Mouse (Mus musculus) embryonic facial prominence, embryonic 15.5 days (tissue): ENCODE measurements around the gene Timm50. TPM values are rescaled to one million over a fixed set of nuclear protein-coding genes. Genes with fewer than 3 reads are reported as not detected.

Experiments
- ATAC-seq: fragments of 200-750 bp; cut with Nextera tagmentation; 2 replicates; pipeline ENCODE4 v1.8.0; 2017; ENCODE audit warnings: low read depth, moderate TSS enrichment; ENCODE audit not compliant: insufficient number of reproducible peaks, low FRiP score, low TSS enrichment
- H3K27ac ChIP-seq: fragments of 300-500 bp; sonication (generic); replicated peaks from 2 replicates; pipeline ENCODE4 v1.5.1; 2015; ENCODE audit warnings: mild to moderate bottlenecking, inconsistent platforms
- H3K27me3 ChIP-seq: fragments of 300-500 bp; sonication (generic); 2 replicates; pipeline ENCODE4 v1.6.1; 2015; ENCODE audit warnings: inconsistent platforms
- H3K36me3 ChIP-seq: fragments of 300-500 bp; sonication (generic); 2 replicates; pipeline ENCODE4 v1.6.1; 2015; ENCODE audit warnings: mild to moderate bottlenecking, inconsistent platforms
- H3K4me1 ChIP-seq: fragments of 300-500 bp; sonication (generic); 2 replicates; pipeline ENCODE4 v1.6.1; 2015; ENCODE audit warnings: inconsistent platforms
- H3K4me2 ChIP-seq: fragments of 300-500 bp; sonication (generic); replicated peaks from 2 replicates; pipeline ENCODE4 v1.6.1; 2015; ENCODE audit warnings: mild to moderate bottlenecking, inconsistent platforms
- H3K4me3 ChIP-seq: fragments of 300-500 bp; sonication (generic); replicated peaks from 2 replicates; pipeline ENCODE4 v1.5.1; 2015; ENCODE audit warnings: mild to moderate bottlenecking, inconsistent platforms
- H3K9ac ChIP-seq: fragments of 300-500 bp; sonication (generic); 2 replicates; pipeline ENCODE4 v1.6.1; 2015; ENCODE audit warnings: inconsistent platforms
- H3K9me3 ChIP-seq: fragments of 300-500 bp; sonication (generic); replicated peaks from 2 replicates; pipeline ENCODE4 v1.6.1; 2016; ENCODE audit warnings: inconsistent platforms
- WGBS: fragments of 180-500 bp; shearing (Covaris S2); methylation state at CpG from one replicate; pipeline ENCODE4 v1.1.7; 2015; 5-methylcytosine and 5-hydroxymethylcytosine counted together
- polyA plus RNA-seq: library from polyadenylated mRNA; unstranded; fragments of >200 nt; fragmentation: Nextera tagmentation; extraction: Ambion mirVana; gene quantifications from 2 replicates; pipeline ENCODE4 v1.2.1, GENCODE M21; 2015

The Timm50 gene
- 125 and 128 TPM in 2 replicates for polyA plus RNA-seq

DNA sequence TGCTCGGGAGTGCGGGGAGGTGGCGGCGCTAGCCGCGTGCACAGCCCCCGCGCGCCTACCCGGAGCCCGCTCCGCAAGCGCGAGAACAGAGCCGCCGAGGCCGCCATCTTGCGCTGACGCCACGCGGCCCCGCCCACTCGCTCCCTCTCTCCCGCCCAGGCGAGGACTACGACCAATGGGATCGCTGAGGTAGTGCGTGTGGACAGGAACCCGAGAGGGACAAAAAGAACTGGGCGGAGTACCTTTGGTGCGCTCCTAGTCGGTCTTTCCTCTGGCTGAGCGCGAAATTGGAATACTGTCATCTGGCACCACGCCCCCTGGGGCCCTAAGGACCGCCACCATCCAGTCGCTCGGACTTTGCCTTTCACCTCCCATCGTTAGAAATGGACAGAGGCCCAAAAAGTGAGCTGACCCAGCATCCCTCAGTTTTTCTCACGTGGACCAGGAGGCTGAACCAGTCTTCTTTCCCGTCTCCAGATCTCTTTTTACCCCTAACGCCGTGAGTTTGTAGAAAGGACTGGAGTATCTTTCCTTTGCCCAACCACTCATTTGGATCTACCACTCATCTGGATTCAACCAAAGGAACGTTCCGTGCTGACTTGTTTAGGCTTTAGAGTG is at the start of gene Timm50:
Timm50 (minus strand) TSS at position 147 of the 618 bp plus-strand sequence.
- Histone ChIP-seq H3K9ac (peak within 1 kb of the TSS; percentile 90), H3K27me3 (no peaks in the 10 kb centered on the region), H3K4me1 (peaks cover 19% of the 10 kb centered on the region), H3K4me3 (peak within 1 kb of the TSS; percentile 99), H3K27ac (peak within 1 kb of the TSS; percentile 70; the same call in 1 of the 2 replicates), H3K36me3 (peaks cover 65% of the 10 kb centered on the region), H3K9me3 (no peaks in the 10 kb centered on the region), H3K4me2 (peak within 1 kb of the TSS; percentile 74)
- peak; percentile 94 for ATAC-seq
- under 1% methylated on average over 45 of the region's 45 CpGs for WGBS

DNA sequence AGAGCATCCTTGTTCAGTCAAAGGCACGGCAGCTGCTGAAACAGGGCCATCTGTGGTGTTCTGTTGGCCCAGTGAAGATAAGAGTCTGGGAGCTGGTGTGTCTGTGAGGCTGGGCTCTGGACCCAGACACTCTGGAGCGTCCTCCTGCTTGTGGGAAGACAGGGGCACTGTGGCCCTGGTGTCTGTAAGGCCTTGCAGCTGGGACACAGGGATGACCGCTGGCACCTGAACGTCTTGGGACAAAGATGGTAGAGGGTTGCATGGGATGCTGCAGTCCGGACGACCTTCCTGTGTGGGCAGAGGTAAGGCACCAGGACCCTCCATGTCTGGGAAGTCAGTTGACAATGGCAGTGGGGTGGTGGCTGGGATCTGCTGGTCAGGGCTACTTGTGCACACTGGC is 48.4 kb upstream of the Timm50 start:
- no peak overlapping the region for H3K4me3 ChIP-seq
- H3K9me3 ChIP-seq = no peaks in the 10 kb centered on the region
- peaks cover 38% of the 10 kb centered on the region for H3K4me1 ChIP-seq
- no peak for ATAC-seq
- WGBS = 91% methylated on average over 6 of the region's 6 CpGs
- H3K4me2 ChIP-seq = no peak overlapping the region
- H3K9ac ChIP-seq = no peak overlapping the region
- H3K27me3 ChIP-seq = no peaks in the 10 kb centered on the region
- peaks cover 64% of the 10 kb centered on the region for H3K36me3 ChIP-seq
- no peak overlapping the region for H3K27ac ChIP-seq

DNA sequence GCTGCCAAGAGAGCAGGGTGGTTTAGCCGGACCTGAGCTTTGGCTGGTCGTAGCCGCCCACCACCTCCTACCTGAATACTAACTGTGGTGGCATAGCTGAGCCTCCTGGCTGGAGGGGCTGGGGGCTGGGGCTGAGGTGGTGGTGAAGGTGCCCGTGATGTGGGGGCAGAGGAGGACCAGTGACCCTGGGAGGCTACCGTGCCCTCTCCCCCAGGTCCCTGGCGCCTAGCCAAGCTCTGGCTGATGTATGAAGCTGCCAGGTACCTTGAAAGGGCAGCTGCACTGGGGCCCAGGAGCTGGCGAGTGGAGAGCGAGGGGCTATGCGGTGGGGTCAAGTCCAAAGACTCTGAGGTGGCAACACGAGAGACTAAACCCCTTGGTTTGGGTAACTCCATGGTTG is 48.0 kb upstream of the Timm50 start:
- no peak for ATAC-seq
- peaks cover 38% of the 10 kb centered on the region for H3K4me1 ChIP-seq
- WGBS = 92% methylated on average over 10 of the region's 10 CpGs

DNA sequence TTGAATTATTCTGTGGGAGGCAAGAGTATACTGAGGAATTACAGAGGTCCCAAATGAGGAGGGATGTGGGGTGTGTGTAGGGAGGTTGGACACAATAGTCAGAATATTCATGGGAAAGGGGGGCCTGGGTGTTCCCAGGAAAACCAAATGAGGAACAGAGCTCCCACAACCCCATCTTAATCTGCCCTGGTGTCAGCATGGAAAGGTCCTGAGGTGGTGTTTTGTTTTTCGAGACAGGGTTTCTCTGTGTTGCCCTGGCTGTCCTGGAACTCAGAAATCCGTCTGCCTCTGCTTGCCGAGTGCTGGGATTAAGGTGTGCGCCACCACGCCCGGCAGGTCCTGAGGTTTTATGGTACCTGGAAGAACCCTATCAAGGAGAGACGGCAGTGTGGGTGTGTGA is 46.6 kb upstream of the Timm50 start:
- peaks cover 38% of the 10 kb centered on the region for H3K4me1 ChIP-seq
- H3K4me2 ChIP-seq = no peak overlapping the region
- H3K27ac ChIP-seq = peak overlapping the region; percentile 85
- no peaks in the 10 kb centered on the region for H3K27me3 ChIP-seq
- no peak overlapping the region for H3K9ac ChIP-seq
- peaks cover 64% of the 10 kb centered on the region for H3K36me3 ChIP-seq
- H3K9me3 ChIP-seq = no peaks in the 10 kb centered on the region
- WGBS = 45% methylated on average over 7 of the region's 7 CpGs
- peak; percentile 40; the same call in 1 of the 2 replicates for ATAC-seq
- no peak overlapping the region for H3K4me3 ChIP-seq

More for the DNA sequence above, 48.0 kb upstream of the Timm50 start:
- no peak overlapping the region for H3K9ac ChIP-seq
- no peak overlapping the region for H3K4me2 ChIP-seq
- no peak overlapping the region for H3K27ac ChIP-seq
- H3K36me3 ChIP-seq = peaks cover 64% of the 10 kb centered on the region
- H3K9me3 ChIP-seq = no peaks in the 10 kb centered on the region
- H3K4me3 ChIP-seq = no peak overlapping the region
- no peaks in the 10 kb centered on the region for H3K27me3 ChIP-seq

DNA sequence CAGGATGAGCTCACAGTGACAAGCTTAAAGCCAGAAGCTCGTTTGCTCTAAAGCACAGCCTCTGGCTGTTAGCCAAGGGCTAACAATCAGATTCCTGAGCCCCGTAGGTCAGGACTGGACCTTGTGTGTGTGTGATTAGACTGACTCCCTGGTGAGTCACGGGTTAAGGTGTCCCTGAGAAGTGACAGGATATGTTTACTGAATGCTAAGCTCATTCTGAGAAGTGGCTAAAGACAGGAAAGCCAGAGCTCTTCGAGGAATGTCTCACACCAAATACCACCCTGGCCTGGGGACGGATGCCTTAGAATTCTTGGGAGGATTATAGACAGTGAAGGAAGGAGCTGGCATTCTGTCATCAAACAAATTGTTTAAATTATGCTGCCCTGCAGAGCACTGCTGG is 46.1 kb upstream of the Timm50 start:
- Histone ChIP-seq H3K36me3 (peaks cover 65% of the 10 kb centered on the region), H3K27ac (peak overlapping the region; percentile 85), H3K4me2 (0 out of 2 replicates have a peak overlapping the region, but pooled peaks have one; percentile 17), H3K27me3 (no peaks in the 10 kb centered on the region), H3K9ac (no peak overlapping the region), H3K9me3 (no peaks in the 10 kb centered on the region), H3K4me1 (peaks cover 38% of the 10 kb centered on the region), H3K4me3 (no peak overlapping the region)
- ATAC-seq = peak; percentile 31
- 3% methylated on average over 5 of the region's 5 CpGs for WGBS

DNA sequence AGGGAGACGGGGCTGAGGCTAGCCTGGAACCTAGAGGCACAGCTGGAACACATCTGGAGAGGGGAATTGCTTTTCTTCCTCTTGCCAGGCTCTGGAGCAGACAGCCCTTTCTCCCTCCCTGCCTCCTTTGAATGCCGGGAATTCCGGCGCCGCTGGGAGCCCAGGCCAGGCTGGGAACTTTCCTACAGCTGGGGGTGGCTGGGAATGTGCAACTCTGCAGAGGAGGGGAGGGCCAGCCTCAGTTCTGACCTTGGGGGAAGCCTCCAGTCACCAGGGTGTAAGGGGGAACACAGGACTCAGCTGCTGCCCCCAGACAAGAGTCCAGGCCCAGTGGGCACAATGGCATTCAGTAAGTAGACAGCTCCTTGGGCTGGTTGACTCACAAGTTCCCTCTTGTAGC is 45.1 kb upstream of the Timm50 start:
- Histone ChIP-seq H3K27ac (peak overlapping the region; percentile 85), H3K4me2 (no peak overlapping the region)

DNA sequence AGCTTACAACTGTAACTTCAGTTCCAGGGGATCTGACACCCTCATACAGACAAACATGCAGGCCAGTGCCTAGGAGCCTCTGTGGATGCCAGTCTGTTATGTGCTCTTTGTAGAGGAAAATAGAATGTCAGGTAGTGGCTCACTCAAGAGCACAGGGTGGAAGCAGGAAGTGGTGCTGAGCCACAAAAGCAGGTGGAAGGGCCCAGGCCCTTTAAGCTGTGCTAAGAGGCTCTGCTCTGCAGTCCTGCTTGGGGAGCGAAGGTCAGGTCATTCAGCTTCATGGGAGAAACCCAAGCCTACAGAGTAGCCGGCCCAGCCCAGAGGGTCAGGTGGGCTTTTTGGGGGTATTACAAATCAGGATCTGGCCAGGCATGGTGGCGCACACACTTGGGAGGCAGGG is 43.3 kb upstream of the Timm50 start:
- H3K36me3 ChIP-seq = peaks cover 51% of the 10 kb centered on the region
- H3K9ac ChIP-seq = no peak overlapping the region
- no peak overlapping the region for H3K4me2 ChIP-seq
- WGBS = 87% methylated on average over 3 of the region's 3 CpGs
- H3K9me3 ChIP-seq = no peaks in the 10 kb centered on the region
- no peak for ATAC-seq
- no peaks in the 10 kb centered on the region for H3K27me3 ChIP-seq
- peaks cover 46% of the 10 kb centered on the region for H3K4me1 ChIP-seq
- H3K4me3 ChIP-seq = no peak overlapping the region
- no peak overlapping the region for H3K27ac ChIP-seq

More for the DNA sequence above, 45.1 kb upstream of the Timm50 start:
- H3K4me3 ChIP-seq = 0 out of 2 replicates have a peak overlapping the region, but pooled peaks have one; percentile 6
- H3K4me1 ChIP-seq = peaks cover 40% of the 10 kb centered on the region
- WGBS = 5% methylated on average over 4 of the region's 5 CpGs
- H3K27me3 ChIP-seq = no peaks in the 10 kb centered on the region
- H3K9me3 ChIP-seq = no peaks in the 10 kb centered on the region
- H3K36me3 ChIP-seq = peaks cover 65% of the 10 kb centered on the region
- ATAC-seq = 0 out of 2 replicates have a peak, but pooled peaks have one; percentile 32
- no peak overlapping the region for H3K9ac ChIP-seq

DNA sequence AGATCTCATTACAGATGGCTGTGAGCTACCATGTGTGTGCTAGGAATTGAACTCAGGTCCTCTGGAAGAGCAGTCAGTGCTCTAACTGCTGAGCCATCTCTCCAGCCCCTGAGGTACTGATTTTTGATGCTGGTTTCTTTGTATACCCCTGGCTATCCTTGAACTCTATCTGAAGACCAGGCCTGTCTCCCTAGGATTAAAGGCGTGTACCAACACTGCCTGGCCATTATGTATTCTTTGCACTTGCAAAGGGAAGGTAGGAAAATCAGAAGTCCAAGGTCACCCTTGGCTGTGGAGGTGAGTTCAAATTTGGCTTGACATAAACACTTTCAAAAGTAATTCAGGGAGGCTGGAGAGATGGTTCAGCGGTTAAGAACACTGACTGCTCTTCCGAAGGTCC is 42.7 kb upstream of the Timm50 start:
- Histone ChIP-seq H3K36me3 (peaks cover 45% of the 10 kb centered on the region), H3K9ac (no peak overlapping the region), H3K9me3 (no peaks in the 10 kb centered on the region), H3K4me3 (no peak overlapping the region), H3K4me1 (peaks cover 47% of the 10 kb centered on the region), H3K27ac (no peak overlapping the region), H3K27me3 (no peaks in the 10 kb centered on the region), H3K4me2 (no peak overlapping the region)
- WGBS = 94% methylated on average over 3 of the region's 3 CpGs
- ATAC-seq = no peak

DNA sequence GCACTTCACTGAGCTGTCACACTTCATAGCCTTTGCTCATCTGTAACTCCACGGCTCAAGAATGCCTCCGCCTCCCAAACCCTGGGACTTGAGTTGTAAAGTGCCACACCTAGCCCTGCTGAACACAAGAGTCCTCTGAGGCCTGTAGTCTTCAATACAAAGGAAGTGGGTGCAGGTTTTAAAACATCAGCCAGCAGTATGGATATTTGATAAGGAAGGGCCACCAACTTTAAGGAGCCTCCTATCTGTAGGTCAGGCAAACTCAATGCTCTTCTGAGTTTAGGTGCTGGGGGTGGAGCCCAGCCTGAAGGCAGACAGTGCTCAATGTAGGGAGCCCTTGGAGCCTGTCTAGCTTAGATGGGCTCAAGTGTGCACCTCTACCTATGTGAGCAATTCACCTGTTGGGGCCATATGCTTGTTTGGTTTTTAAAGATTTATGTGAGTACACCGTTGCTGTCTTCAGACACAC is 42.3 kb upstream of the Timm50 start:
- H3K4me1 ChIP-seq = peaks cover 49% of the 10 kb centered on the region
- no peak overlapping the region for H3K4me2 ChIP-seq
- no peak overlapping the region for H3K9ac ChIP-seq
- H3K27ac ChIP-seq = no peak overlapping the region
- 87% methylated on average over 3 of the region's 3 CpGs for WGBS
- H3K9me3 ChIP-seq = no peaks in the 10 kb centered on the region
- no peak overlapping the region for H3K4me3 ChIP-seq
- ATAC-seq = no peak
- no peaks in the 10 kb centered on the region for H3K27me3 ChIP-seq
- H3K36me3 ChIP-seq = peaks cover 41% of the 10 kb centered on the region

DNA sequence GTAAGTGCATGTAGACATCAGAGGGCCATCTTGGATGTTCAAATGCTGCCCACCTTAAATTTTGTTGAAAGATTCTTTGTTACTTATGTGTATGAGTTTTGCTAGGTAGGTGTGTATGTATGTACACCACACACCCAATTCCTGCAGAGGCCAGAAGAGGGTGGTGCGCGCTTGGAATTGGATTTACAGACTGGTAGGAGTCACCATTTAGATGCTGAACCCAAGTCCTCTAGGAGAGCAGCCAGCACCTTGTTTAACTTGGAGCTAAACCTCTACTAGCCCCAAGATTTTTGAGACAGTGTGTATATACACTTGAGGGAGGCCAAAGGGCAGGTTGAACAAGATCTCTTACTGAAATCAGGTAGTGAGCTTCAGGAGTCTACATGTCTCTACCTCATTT is 41.4 kb upstream of the Timm50 start:
- H3K4me1 ChIP-seq = peaks cover 45% of the 10 kb centered on the region
- 96% methylated on average over 2 of the region's 2 CpGs for WGBS
- ATAC-seq = no peak

DNA sequence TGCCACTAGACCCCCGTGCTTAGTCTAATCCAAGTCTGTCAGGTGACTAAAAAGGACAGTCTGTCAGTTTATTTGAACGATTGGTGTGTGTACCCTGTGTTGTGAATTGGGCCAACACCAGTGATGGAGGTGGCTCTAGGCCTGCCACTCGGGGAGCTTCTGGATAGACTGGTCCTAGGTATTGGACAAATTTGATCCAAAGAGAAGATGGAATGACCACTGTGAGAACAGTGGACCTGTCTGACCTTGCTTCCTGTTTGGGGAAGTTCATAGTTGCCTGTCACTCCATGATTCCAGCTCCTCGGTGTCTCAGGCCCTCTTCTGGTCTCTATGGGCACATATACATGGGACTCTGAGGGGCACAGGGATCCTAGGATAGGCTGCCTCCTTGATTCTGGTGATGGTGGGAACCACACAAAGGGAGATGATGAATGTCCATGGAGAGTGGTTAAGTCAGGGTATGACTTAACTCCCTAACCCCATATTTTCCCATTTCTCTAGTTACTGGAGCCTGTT is 39.9 kb upstream of the Timm50 start:
- Histone ChIP-seq H3K4me1 (peaks cover 29% of the 10 kb centered on the region), H3K4me2 (peak overlapping the region; percentile 73), H3K9me3 (no peaks in the 10 kb centered on the region), H3K36me3 (peaks cover 35% of the 10 kb centered on the region), H3K4me3 (peak overlapping the region; percentile 90), H3K9ac (peak overlapping the region; percentile 97), H3K27me3 (no peaks in the 10 kb centered on the region), H3K27ac (no peak overlapping the region; the same call in 1 of the 2 replicates)
- WGBS = 31% methylated on average over 4 of the region's 4 CpGs
- ATAC-seq = no peak

More for the DNA sequence above, 41.4 kb upstream of the Timm50 start:
- H3K9ac ChIP-seq = no peak overlapping the region
- no peak overlapping the region for H3K4me2 ChIP-seq
- no peaks in the 10 kb centered on the region for H3K9me3 ChIP-seq
- peaks cover 35% of the 10 kb centered on the region for H3K36me3 ChIP-seq
- no peak overlapping the region for H3K27ac ChIP-seq
- no peaks in the 10 kb centered on the region for H3K27me3 ChIP-seq
- H3K4me3 ChIP-seq = no peak overlapping the region
